Mouse (Mus musculus): ENCODE results near the gene Tctex1d2. TPM values are rescaled to one million over a fixed set of nuclear protein-coding genes. Genes with fewer than 3 reads are reported as not detected.

Gene Tctex1d2
- total and polyA plus RNA-seq, 3 experiments, result 13.0 to 239 (median 23.7) TPM

- no peak for TF ChIP-seq JUND (IDR thresholded peaks at IDR 0.05; ENCODE audit: low read depth, low read length)
- TF ChIP-seq CHD1 (IDR thresholded peaks at IDR 0.05; ENCODE audit: low read depth, low read length), result no peak
- H3K36me3 ChIP-seq (ENCODE audit: control insufficient read depth in 1 of 2, insufficient read depth in 2 of 2, low read length in 2 of 2), result no peaks in the 10 kb centered on the region
- no peaks in the 10 kb centered on the region; a peak in 1 of 4 replicates for H3K4me1 ChIP-seq (ENCODE audit: control insufficient read depth in 1 of 2, insufficient read depth in 2 of 2, low read length in 2 of 2)
- no peak overlapping the region for H3K4me3 ChIP-seq (ENCODE audit: control insufficient read depth in 1 of 2, insufficient read depth in 1 of 2, low read depth in 2 of 2, low read length in 2 of 2)
- H3K9me3 ChIP-seq (replicated peaks; ENCODE audit: insufficient read depth, low read length), result no peaks in the 10 kb centered on the region
- H3K79me2 ChIP-seq (ENCODE audit: control insufficient read depth, insufficient read depth, low read length, poor library complexity), result no peaks in the 10 kb centered on the region; the same call in 1 of the 2 replicates
- no peak overlapping the region for H3K9ac ChIP-seq (ENCODE audit: control insufficient read depth, low read depth, low read length, poor library complexity, severe bottlenecking)
- H3K27me3 ChIP-seq (ENCODE audit: control insufficient read depth in 1 of 2, insufficient read depth in 2 of 2, low read length in 2 of 2), result peaks cover 0 to 1% of the 10 kb centered on the region in 2 experiments; a peak in 1 of 4 replicates
- DNase-seq (ENCODE audit: low read depth, low spot score), result no peak
- no peak overlapping the region for H3K27ac ChIP-seq (ENCODE audit: control insufficient read depth, low read depth, low read length)
These were observed 11.8 kb upstream of the Tctex1d2 start for GRCm38 (mm10) chr16:32407730-32408129.

GRCm38 (mm10) chr16:32417457-32417856 is 2.0 kb upstream of the Tctex1d2 start:
- peaks cover 3% of the 10 kb centered on the region; the same call in 1 of the 2 replicates for H3K79me2 ChIP-seq (ENCODE audit: control insufficient read depth, insufficient read depth, low read length, poor library complexity)
- H3K27me3 ChIP-seq (ENCODE audit: control insufficient read depth in 1 of 2, insufficient read depth in 2 of 2, low read length in 2 of 2), result no peaks in the 10 kb centered on the region
- no peak overlapping the region for H3K27ac ChIP-seq (ENCODE audit: control insufficient read depth, low read depth, low read length)
- H3K9me3 ChIP-seq (replicated peaks; ENCODE audit: insufficient read depth, low read length), result no peaks in the 10 kb centered on the region
- peaks cover 0 to 3% of the 10 kb centered on the region in 2 experiments; a peak in 2 of 4 replicates for H3K4me1 ChIP-seq (ENCODE audit: control insufficient read depth in 1 of 2, insufficient read depth in 2 of 2, low read length in 2 of 2)
- peaks cover 0 to 5% of the 10 kb centered on the region in 2 experiments; a peak in 1 of 4 replicates for H3K36me3 ChIP-seq (ENCODE audit: control insufficient read depth in 1 of 2, insufficient read depth in 2 of 2, low read length in 2 of 2)
- no peak overlapping the region for H3K9ac ChIP-seq (ENCODE audit: control insufficient read depth, low read depth, low read length, poor library complexity, severe bottlenecking)
- no peak overlapping the region for H3K4me3 ChIP-seq (ENCODE audit: control insufficient read depth in 1 of 2, insufficient read depth in 1 of 2, low read depth in 2 of 2, low read length in 2 of 2)
- no peak for DNase-seq (ENCODE audit: low read depth, low spot score)
- TF ChIP-seq KAT2A (conservative IDR thresholded peaks at IDR 0.05; ENCODE audit: low read depth, low read length), result no peak
- no peak for TF ChIP-seq TAL1 (IDR thresholded peaks at IDR 0.05; ENCODE audit: low read length)
- no peak for TF ChIP-seq ZNF384 (IDR thresholded peaks at IDR 0.05; ENCODE audit: low read depth, low read length)
- TF ChIP-seq MEF2A (IDR thresholded peaks at IDR 0.05; ENCODE audit: extremely low read depth, insufficient replicate concordance, low read depth, low read length, poor library complexity, severe bottlenecking), result no peak
- TF ChIP-seq USF1 (IDR thresholded peaks at IDR 0.05; ENCODE audit: low read depth, low read length), result no peak
- TF ChIP-seq GATA1 (IDR thresholded peaks at IDR 0.05; ENCODE audit: low read depth, low read length), result no peak
- no peak for TF ChIP-seq BHLHE40 (IDR thresholded peaks at IDR 0.05; ENCODE audit: borderline replicate concordance, low read depth, low read length)
- no peak for TF ChIP-seq TBP (IDR thresholded peaks at IDR 0.05; ENCODE audit: low read depth, low read length)
- no peak for TF ChIP-seq MYB (IDR thresholded peaks at IDR 0.05; ENCODE audit: low read depth, low read length)
- no peak for TF ChIP-seq ETS1 (IDR thresholded peaks at IDR 0.05; ENCODE audit: low read depth, low read length)
- no peak for TF ChIP-seq MXI1 (IDR thresholded peaks at IDR 0.05; ENCODE audit: low read depth, low read length)
- TF ChIP-seq HCFC1 (IDR thresholded peaks at IDR 0.05; ENCODE audit: low read depth, low read length), result no peak
- no peak for TF ChIP-seq MYC (IDR thresholded peaks at IDR 0.05; ENCODE audit: low read depth, low read length)
- TF ChIP-seq TCF12 (IDR thresholded peaks at IDR 0.05; ENCODE audit: low read depth, low read length), result no peak
- no peak for TF ChIP-seq NRF1 (IDR thresholded peaks at IDR 0.05; ENCODE audit: insufficient read depth, low read depth, low read length, poor library complexity, severe bottlenecking)
- TF ChIP-seq MAX (IDR thresholded peaks at IDR 0.05; ENCODE audit: low read length), result no peak
- no peak for TF ChIP-seq SMC3 (IDR thresholded peaks at IDR 0.05; ENCODE audit: low read depth, low read length)
- no peak for TF ChIP-seq CHD1 (IDR thresholded peaks at IDR 0.05; ENCODE audit: low read depth, low read length)
- TF ChIP-seq ZMIZ1 (IDR thresholded peaks at IDR 0.05; ENCODE audit: low read depth, low read length), result no peak

Data from MEL (cell line).